Comparison of ENCODE assay signal across 8 mouse cellular contexts in the genomic region with DNA sequence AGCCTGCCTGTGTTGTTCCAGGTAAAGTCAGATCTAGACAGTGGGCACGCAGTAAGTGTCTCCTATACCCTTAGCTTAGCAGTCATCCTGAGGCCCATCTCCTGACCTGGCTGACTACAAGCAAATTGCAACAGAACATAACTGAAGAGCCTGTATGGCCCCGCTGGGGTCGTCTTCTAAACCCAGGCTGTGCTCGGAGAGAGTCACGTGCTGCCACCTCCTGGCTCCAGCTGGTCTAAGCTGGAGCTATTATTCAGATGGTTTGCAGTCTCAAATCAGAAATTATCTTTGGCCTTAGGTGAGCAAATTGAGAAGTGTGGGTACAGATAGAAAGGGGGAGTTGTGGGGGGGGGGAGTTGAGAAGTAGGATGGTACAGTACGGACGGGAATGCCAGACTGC.
DNase-seq lines count a peak whose midpoint lies in the region; ATAC-seq lines count a peak whose summit lies in the region.

No protein-coding gene starts in this region.

- H3K9me3 ChIP-seq in hindbrain, embryonic 11.5 days (ENCODE audit: control insufficient read depth, low read length): no peaks in the 10 kb centered on the region
- no peaks in the 10 kb centered on the region for H3K9me3 ChIP-seq in hindbrain, embryonic 13.5 days
- H3K9me3 ChIP-seq in heart, embryonic 11.5 days (replicated peaks; ENCODE audit: control insufficient read depth, low read length): no peaks in the 10 kb centered on the region

- WGBS in hindbrain, embryonic 11.5 days: 57% methylated on average over 7 of the region's 7 CpGs
- 57% methylated on average over 7 of the region's 7 CpGs for WGBS in hindbrain, embryonic 13.5 days
- 59% methylated on average over 7 of the region's 7 CpGs for WGBS in heart, embryonic 11.5 days (ENCODE audit: insufficient replicate concordance)

- H3K36me3 ChIP-seq in hindbrain, embryonic 11.5 days (ENCODE audit: control insufficient read depth, insufficient read depth, low read length): no peaks in the 10 kb centered on the region
- no peaks in the 10 kb centered on the region for H3K36me3 ChIP-seq in hindbrain, embryonic 13.5 days
- H3K36me3 ChIP-seq in heart, embryonic 11.5 days (ENCODE audit: control insufficient read depth, insufficient read depth, low read length): no peaks in the 10 kb centered on the region

- H3K4me1 ChIP-seq in hindbrain, embryonic 11.5 days (replicated peaks; ENCODE audit: control insufficient read depth, insufficient read depth, low read length): no peaks in the 10 kb centered on the region
- 0 out of 2 replicates have a peak, but pooled peaks cover 4% of the 10 kb centered on the region for H3K4me1 ChIP-seq in hindbrain, embryonic 13.5 days (replicated peaks)
- no peaks in the 10 kb centered on the region for H3K4me1 ChIP-seq in heart, embryonic 11.5 days (ENCODE audit: control insufficient read depth, insufficient read depth, low read length)

- H3K4me3 ChIP-seq in hindbrain, embryonic 11.5 days (ENCODE audit: low read depth, low read length): no peak overlapping the region
- no peak overlapping the region for H3K4me3 ChIP-seq in hindbrain, embryonic 13.5 days
- H3K4me3 ChIP-seq in heart, embryonic 11.5 days (ENCODE audit: low read depth, low read length): no peak overlapping the region

- peak; percentile 36 for DNase-seq in hindbrain, embryonic 11.5 days (ENCODE audit: low spot score)
- DNase-seq in urinary bladder, postnatal 14 days (ENCODE audit: low spot score): peak; percentile 25
- DNase-seq in urinary bladder, adult 2 months (ENCODE audit: low spot score): no peak
- DNase-seq in kidney, postnatal 36 days: peak; percentile 1 to 66
- DNase-seq in adrenal gland, postnatal 14 days: no peak
- no peak for DNase-seq in thymus, postnatal 36 days

- no peak overlapping the region for H3K27ac ChIP-seq in hindbrain, embryonic 11.5 days (ENCODE audit: low read depth, low read length)
- H3K27ac ChIP-seq in hindbrain, embryonic 13.5 days: no peak overlapping the region
- H3K27ac ChIP-seq in heart, embryonic 11.5 days (ENCODE audit: low read depth, low read length): no peak overlapping the region

- H3K9ac ChIP-seq in hindbrain, embryonic 11.5 days (ENCODE audit: low read depth, low read length): no peak overlapping the region
- H3K9ac ChIP-seq in hindbrain, embryonic 13.5 days: no peak overlapping the region; the same call in 1 of the 2 replicates
- H3K9ac ChIP-seq in heart, embryonic 11.5 days (ENCODE audit: low read depth, low read length): no peak overlapping the region

- ATAC-seq in hindbrain, embryonic 11.5 days (ENCODE audit: low FRiP score): peak; percentile 56
- ATAC-seq in hindbrain, embryonic 13.5 days (ENCODE audit: low FRiP score): no peak
- no peak for ATAC-seq in heart, embryonic 11.5 days (replicated peaks; ENCODE audit: insufficient number of reproducible peaks, low FRiP score, low TSS enrichment)

- no peaks in the 10 kb centered on the region for H3K27me3 ChIP-seq in hindbrain, embryonic 11.5 days (ENCODE audit: control insufficient read depth, insufficient read depth, low read length)
- no peaks in the 10 kb centered on the region for H3K27me3 ChIP-seq in hindbrain, embryonic 13.5 days
- no peaks in the 10 kb centered on the region for H3K27me3 ChIP-seq in heart, embryonic 11.5 days (ENCODE audit: control insufficient read depth, insufficient read depth, low read length)

- H3K4me2 ChIP-seq in hindbrain, embryonic 11.5 days (replicated peaks; ENCODE audit: low read depth, low read length): no peak overlapping the region
- no peak overlapping the region for H3K4me2 ChIP-seq in hindbrain, embryonic 13.5 days
- no peak overlapping the region for H3K4me2 ChIP-seq in heart, embryonic 11.5 days

Comparison
In these comparisons a context has a peak if more than half of its experiments do, and no peak if none do; other contexts are left out.
1. DNase-seq: peak in hindbrain, embryonic 11.5 days (single experiment), urinary bladder, postnatal 14 days (single experiment) and kidney, postnatal 36 days (2 of 2); none in urinary bladder, adult 2 months (single experiment), adrenal gland, postnatal 14 days (single experiment) and thymus, postnatal 36 days (0 of 2).